Mouse (Mus musculus) mouse embryonic stem cell (cell line): ENCODE measurements around the gene Parpbp.

Experiments
- in situ Hi-C, 2 experiments: fragments of 300-500 bp; cut with MboI; formaldehyde crosslinking; loops; 1 replicate in 1 of 2; 3 replicates in 1 of 2; pipeline ENCODE4 v1.14.3; 2019 to 2020; ENCODE audit warnings: low sequenced_read_pairs in 2 of 2, low pct_unique_long_range_greater_than_20kb in 1 of 2, mixed read lengths in 1 of 2; ENCODE audit not compliant: unreplicated experiment in 1 of 2

Gene Parpbp

DNA sequence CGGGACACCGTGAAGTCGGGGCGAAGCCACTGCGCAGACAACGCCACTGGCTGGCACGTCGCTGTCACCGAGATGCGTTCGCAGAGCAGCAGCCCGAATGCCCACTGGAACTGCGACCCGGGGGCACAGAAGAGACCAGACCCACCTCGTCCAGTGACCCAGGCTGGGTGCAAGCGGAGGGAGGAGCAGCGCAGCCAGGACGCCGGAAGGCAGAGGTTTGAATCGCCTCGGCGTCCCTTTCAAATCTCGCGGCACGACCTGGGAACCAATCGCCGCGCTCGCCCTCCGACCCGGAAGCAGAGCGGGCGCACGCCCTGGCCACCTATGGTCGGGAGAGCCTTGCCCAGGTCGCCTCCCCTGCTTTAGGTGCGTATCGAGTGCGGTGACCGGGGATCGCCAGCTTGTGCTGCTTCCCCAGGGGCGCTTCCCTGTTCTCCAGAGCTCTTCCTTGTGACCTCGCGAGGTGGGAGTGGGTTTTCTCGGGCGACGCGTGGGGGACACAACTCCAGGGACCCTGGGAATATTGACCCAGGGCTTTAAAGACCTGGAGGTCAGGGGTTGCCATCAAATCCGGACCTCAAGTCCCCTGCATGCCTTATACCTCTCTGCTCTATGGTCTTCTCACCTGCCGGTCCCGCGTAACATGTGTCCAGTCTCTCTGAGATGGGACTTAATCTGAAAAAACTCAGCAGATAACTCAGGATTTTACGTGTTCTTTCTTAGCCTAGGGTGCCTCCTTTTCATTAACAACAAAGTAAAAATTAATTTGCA lies at the start of gene Parpbp, which contains the start of gene Nup37:
Gene Parpbp, minus strand, starts transcription at position 235 of the 771 bp plus-strand sequence.
Gene Nup37, plus strand, starts transcription at position 286 of the 771 bp plus-strand sequence.
- in situ Hi-C loops, result no loop called here

DNA sequence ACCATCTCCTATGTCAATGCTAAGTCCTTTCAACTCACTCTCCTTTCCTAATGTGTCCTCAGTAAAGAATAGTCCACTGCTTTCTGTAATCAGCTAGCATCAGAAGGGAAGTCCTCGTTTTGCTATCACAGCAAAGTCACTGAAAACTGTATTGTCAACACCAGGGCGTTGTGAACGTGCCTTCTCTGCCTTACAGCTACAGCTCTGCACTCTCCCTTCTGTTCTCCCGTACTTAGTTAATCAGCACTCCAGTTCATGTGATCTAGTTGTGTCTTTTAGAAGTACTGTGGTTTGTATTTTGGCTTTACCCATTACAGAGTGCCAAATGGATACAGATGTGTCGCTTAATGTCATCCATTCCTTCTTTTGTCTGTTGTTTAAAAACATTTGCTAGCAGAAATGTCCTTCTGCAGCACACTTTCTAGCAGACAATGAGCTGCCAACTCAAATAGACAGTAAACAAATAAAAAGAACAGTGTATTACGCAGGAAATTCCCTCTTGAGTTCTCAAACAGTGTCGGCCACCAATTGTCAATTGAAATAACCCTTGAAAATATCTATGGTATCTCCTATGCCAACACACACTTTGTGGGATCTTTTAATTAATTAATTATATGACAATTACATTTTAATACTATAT lies 20.8 kb upstream of the Parpbp start:
- in situ Hi-C loops, result no loop called here

DNA sequence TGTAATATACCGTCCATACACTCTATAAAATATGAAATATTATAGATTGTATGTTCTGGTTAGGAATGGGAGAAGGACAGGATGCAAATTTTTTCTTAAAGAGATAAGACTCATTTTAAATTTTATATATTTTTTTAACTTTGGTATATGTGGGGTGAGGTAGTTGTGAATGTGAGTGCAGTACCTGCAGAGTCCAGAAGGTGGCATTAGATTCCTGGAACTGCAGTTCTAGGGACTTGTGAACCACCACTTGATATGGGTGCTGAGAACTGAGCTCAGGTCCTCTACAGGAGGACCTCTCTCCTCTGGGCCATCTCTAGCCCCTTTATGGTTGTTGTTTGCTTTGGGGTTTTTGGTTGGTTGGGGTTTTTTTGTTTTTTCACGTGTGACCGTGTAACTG lies 19.4 kb upstream of the Parpbp start:
- in situ Hi-C loops, result no loop called here

DNA sequence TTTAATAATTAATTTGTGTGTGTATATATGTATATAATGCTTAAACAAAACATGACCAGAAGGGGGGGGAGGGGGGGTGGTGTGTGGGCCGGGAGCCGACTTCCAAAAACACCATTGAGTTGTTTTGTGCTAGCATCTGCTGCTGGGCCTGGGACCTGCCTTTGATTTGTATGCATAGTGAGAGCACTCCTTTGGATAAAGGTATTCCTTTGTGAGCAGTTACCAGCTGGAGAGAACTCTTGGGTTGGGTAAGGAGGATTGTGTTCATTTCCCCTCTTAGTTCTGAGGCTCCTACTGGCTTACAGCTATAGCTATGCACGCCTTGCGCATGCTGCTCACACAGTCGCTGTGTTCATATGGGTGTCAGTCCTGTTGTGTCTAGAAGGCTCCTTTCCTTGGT lies 15.9 kb upstream of the Parpbp start:
- in situ Hi-C loops, result no loop called here

DNA sequence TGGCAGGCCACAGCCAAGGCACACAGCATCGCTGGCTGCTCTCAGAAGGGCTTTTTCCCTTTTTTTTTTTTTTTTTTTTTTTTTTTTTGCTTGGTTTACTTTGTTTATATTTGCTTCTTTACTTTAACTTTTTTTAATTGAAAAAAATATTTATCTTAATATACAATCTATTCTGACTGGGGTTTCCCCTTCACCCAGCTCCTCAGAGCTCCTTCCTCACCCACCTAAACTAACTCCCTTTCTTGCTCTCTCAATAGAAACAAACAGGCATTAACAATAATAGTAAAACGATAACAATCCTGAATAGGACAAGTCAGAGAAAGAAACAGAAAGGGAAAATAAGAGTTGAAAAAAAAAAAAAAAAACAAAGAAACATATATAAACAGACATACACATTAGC lies 15.4 kb upstream of the Parpbp start:
- in situ Hi-C loops, result no loop called here

DNA sequence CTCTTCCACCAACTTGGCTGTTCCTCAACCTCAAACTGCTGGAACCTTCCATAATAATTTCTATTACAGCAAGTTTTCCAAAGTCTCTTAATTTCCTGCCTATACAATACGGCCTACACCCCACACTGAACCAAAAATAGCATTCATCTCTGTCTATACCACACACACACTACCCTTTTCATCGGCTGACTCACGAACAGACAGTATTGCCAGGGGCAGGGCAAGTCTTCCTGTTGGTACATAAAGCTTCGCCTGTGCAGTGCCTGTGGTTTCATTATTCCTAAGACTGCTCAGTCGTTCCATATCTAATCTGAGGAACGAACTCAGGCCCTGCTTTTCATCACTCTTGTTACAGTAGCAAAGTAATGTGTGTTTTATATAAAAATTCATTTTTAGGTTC lies 4.9 kb upstream of the Parpbp start:
- in situ Hi-C loops, result no loop called here

DNA sequence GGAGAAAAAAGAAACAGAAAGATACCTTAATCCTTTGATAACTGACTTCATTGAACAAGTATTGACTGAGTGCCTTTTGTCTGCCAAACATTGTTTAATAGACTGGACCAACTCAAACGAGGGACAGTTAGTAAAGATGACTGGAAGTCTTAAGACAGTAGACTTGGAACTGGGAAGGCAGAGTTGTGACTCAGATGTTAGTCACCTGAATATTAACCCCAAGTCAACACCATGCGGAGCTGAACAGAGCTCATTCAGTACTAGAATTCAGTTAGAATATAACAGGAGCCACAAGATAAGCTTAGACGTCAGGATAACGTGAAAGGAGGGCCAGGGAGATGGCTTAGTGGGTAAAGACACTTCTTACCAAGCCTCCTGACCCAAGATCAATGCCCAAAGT lies 3.6 kb upstream of the Parpbp start:
- in situ Hi-C loops, result no loop called here

DNA sequence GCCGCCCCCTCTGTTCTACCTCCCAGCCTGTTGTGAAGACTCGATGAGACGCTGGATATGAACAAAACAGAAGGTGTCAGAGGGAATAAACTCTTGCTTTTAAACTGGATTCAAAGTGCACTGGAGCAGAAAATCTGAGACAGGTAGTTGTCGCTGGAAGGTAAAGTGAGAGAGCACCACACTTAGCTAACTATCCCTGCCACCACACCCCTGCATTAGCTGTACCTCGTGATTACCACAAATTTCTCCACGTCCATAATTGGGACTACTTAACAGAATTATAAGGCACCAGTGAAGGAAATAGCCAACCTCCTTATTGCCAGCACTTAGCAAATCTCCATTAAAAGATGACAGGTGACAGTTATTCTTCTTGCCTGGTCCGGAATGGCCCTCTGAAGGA lies 554 bp downstream of the Parpbp start:
- in situ Hi-C loops, result no loop called here

DNA sequence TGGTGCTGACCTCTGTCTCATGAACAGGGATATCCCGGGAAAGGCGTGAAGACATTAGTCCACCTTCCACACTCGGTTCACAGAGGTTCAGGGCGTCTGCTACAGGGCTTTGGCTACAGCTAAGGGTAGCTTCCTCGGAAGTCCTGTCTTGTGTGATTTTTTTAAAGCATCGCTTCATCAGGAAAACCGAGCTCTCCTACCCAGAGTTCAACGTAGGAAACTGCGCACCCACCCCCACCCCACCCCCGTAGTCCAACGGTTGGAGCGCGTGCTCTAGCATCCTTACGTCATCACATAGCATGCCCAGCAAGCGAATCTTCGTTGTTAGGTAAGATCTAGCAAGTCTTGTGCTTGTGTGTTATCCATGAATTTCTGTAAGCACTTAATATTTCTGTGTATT lies 11.1 kb downstream of the Parpbp start:
- in situ Hi-C loops, result no loop called here

DNA sequence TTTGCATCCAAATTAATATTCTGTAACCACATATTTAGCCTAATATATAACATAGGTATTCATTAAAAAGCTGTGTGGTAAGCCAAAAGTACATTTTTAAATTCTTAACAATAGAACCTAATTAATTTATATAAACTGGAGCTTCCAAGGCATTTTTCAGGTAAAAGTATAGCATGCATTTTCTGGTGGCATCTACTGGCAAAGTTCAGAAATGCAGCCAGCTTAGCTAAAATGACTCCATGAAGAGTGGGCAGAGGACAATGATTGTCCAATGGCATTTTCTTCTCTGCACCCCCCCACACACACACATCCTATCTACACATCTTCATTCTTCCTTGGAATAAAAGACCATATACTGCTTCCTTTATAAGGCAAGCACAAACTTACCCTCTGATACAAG lies 27.0 kb downstream of the Parpbp start:
- in situ Hi-C loops, result no loop called here

DNA sequence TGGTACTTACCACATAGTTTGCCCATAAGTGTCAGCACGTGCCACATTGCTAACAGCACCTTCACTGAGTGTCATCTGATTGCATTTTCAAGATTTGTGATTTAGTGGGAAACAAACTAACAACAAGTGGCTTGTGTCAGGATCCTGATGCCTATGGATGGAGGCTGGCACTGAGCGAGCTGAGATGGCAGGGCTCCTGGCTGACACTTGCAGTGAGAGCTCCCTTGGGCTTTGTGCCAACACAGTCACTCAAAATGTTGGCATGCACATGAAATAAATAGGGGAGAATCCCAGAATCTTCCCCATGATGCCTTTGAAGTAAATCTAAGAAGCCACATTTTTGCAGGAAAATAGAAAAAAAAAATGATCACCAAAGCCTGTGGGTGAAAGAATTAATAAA lies 33.5 kb downstream of the Parpbp start:
- in situ Hi-C loops, result no loop called here

DNA sequence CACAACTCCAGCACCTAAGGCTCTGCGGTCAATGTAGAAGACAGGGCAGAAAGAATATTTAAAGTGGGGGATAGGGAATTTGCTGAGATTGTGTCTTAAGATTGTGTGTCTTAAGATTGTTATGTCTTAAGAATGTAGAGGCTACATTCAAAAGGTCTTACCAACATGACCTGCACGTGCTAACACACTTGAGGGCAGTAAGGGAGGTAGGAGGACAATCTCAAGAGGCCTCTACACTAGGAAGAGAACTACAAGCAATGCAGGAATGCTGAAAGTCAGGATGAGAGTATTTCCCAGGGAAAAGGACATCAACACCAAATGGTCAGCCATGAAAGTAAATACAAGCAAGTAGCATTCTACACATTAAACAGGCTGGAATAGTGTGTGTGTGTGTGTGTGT lies 40.6 kb downstream of the Parpbp start:
- in situ Hi-C loops, result no loop called here

DNA sequence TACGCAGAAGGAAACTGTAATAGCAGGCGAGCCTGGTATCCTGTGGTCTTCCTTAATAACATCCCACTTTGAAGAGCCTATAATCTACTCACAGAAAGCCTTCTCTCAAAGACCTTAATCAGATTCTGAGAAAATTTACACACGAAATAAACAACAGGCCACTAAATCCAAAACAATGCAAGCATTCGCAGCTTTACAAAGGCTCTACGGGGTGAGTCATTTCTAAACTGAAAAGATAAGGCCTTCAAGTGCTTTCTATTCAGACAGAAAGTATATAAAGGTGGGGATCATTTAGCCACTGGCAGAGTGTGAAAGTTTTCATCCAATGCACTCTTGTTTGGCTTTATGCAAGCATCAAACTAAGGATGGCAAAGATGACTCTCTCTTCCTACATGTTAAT lies 56.0 kb downstream of the Parpbp start, which contains the start of gene Pmch:
Gene Pmch, plus strand, starts transcription at position 301 of the 400 bp plus-strand sequence.
- in situ Hi-C loops, result loop anchor here in 1 of 2 experiments (25.0 kb wide), 1 partner anchor 222 kb away; no protein-coding TSS in a partner anchor

DNA sequence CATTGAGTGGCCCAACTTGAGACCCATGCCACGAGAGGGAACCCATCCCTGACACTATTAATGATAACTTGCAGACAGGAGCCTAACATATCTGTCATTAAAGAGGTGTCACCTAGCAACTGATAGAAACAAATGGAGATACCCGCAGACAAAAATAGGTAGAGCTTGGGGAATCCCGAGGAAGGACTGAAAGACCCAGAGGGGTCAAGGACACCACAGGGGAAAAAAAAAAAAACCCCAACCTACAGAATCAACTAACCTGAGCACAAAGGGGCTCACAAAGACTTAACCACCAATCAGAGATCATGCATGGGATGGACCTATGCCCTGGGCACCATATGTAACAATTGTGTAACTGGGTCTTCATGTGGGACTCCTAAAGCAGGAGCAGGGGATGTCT lies 79.4 kb downstream of the Parpbp start:
- in situ Hi-C loops, result no loop called here

DNA sequence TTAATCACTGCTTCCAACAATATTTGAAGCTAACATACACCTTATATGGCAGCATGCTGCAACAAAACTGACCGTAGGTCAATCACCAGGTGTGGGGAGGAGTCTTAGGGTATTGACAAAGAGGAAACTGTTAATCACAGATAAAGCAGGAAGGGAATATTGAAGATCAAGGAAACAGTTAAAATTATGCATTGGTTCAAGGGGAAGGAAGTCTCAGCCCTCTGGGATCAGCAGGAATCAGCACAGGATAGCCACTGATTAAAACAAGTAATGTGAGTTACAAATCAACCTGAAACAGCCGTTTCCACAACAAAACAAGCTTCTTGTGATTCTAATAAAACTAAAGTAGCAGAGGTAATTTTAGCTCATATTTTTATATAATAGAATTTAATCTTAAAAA lies 81.9 kb downstream of the Parpbp start:
- in situ Hi-C loops, result no loop called here

DNA sequence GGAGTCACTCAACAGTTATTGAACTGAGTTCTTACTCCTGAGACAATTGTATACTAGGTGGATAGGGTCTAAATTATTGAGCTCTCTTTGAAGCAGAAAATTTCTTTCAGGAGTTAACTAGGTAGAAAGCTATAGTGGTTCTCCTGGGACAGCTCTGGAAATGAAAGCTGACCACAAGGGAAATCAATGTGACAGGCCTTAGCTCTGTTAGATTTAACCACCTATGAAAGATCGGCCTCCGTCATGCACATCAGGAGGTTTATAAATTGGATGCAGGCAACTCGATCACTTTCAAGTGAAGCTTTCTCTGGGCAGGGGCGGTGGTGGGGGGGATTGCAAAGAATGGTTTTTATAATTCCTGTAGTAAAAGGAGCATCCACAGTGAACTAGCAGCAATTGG lies 83.3 kb downstream of the Parpbp start:
- in situ Hi-C loops, result no loop called here

DNA sequence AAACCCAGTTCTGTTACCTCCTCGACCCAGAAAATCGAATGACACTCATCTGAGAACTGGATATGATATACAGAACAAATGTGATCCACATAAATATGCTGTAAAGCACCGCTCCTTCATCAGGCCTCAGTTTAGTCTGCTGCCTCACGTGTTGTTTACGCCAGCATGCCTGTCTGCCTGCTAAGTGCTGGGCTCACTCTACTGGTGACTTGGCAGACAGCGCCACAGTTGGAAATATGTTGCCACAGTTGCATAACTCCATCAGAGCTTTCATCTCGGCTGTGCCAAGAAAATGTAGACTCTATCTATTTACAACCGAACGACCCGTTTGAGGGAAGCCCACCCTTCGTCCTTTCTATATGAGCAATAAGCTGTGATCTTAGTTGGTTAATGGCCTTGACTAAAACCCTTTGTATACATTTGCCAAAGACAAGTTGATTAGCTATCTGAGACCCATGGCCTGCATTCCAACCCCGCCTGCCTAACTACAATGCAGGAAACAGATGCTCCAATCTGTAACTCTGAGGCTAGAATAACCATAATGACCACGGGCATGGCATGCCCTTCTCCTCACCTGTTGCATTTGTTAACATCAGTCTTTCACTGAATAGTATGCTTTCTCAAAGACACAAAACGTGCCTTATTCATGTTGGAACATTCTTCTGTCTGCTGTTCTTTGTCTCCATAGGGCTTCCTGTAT lies 89.6 kb downstream of the Parpbp start:
- in situ Hi-C loops, result no loop called here

DNA sequence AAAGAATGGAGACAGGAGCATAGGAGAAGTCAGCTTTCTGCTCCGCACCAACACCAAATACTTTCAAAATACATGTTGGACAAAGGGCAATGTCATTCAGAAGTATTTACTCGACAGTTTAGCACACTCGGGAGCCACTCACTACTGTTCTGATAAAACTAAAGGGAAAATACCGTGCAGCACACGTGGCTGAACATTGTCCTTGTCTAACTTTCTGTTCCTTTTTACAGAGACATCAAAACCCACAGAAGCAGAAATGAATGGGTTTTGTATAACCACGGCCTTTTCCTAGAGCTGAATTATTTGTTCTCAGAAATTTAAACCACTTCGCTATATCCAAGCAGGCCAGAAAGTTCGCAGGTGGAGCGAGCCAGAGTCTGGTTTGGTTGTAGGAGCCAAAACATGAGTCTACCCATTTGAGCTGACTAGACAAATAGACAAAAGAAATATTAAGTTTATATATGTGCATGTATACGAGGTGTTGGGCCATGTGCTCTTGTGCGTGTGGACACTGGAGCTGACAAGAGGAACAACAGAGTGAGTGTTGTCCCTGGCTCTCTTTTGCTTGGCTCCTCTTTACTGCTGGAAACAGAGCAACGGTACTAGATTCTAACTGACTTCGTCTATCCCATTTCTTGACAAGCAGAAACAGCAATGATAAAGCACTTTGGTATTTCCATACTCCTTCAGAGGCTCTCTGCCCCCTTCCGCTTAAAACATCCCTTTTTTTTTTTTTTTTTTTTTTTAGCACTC lies 92.3 kb downstream of the Parpbp start:
- in situ Hi-C loops, result no loop called here
